Mouse (Mus musculus): Measurements from ENCODE around the gene Glcci1. TPM values are rescaled to one million over a fixed set of nuclear protein-coding genes. Genes with fewer than 3 reads are reported as not detected.
"Not testable (repeated sequence)": the region's sequence is repeated elsewhere in the genome, so short reads cannot be mapped to it uniquely, and the experiment has no call there.

Gene Glcci1
- polyA plus RNA-seq, 1 experiment from 2014 or later = 17.6 TPM

DNA sequence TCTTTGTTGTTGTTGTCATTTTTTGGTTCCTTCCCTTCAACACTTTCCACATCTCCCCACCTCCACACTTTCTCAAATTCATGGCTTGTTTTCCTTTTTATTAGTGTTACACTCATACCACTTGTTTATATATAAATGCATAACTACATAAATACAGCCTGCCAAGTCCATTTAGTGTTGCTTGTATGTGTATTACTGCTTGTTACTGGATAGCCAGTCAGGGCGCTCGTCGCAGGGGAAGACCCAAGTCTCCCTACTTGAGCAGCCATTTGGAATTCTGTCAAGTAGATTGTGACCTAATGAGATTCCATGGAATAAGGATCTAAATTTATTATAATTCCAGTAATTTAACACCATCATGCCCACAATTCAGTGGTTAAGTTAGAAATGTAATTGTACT, 10.3 kb downstream of the Glcci1 start:
- Histone ChIP-seq H3K27me3 (ENCODE audit: control insufficient read depth, insufficient read depth, low read length) (no peaks in the 10 kb centered on the region), H3K4me2 (replicated peaks; ENCODE audit: low read depth, low read length) (no peak overlapping the region), H3K27ac (ENCODE audit: low read depth, low read length) (no peak overlapping the region), H3K36me3 (ENCODE audit: control insufficient read depth, insufficient read depth, low read length) (no peaks in the 10 kb centered on the region), H3K4me1 (ENCODE audit: control insufficient read depth, insufficient read depth, low read length) (no peaks in the 10 kb centered on the region), H3K9ac (ENCODE audit: low read depth, low read length) (no peak overlapping the region), H3K9me3 (ENCODE audit: control insufficient read depth, low read length) (no peaks in the 10 kb centered on the region), H3K4me3 (ENCODE audit: low read length) (no peak overlapping the region)
- no peak for ATAC-seq (ENCODE audit: low FRiP score, low TSS enrichment)
- 83% methylated on average over 3 of the region's 3 CpGs for WGBS

DNA sequence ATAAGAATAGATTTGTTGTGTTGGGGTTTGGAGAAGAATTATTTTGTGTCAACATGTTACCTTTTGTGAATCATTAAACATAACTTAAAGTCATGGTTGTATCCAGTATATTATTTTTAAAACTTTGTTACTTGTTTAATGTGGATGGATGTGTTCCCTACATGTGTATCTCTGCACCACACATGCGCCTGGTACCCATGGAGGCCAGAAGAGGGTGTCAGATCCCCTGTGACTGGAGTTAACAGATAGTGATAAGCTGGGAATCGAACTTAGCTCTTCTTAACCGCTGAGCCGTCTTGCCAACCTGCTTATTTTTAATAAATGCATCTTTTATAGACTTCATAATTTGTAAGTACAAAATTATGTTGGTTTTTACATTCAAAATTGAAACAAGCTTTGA, 11.8 kb downstream of the Glcci1 start:
- 93% methylated on average over 4 of the region's 4 CpGs for WGBS
- H3K27me3 ChIP-seq (ENCODE audit: control insufficient read depth, insufficient read depth, low read length) = no peaks in the 10 kb centered on the region
- no peak overlapping the region for H3K4me3 ChIP-seq (ENCODE audit: low read length)
- H3K9me3 ChIP-seq (ENCODE audit: control insufficient read depth, low read length) = no peaks in the 10 kb centered on the region
- no peaks in the 10 kb centered on the region for H3K36me3 ChIP-seq (ENCODE audit: control insufficient read depth, insufficient read depth, low read length)
- H3K4me1 ChIP-seq (ENCODE audit: control insufficient read depth, insufficient read depth, low read length) = no peaks in the 10 kb centered on the region
- ATAC-seq (ENCODE audit: low FRiP score, low TSS enrichment) = no peak
- no peak overlapping the region for H3K9ac ChIP-seq (ENCODE audit: low read depth, low read length)
- no peak overlapping the region for H3K27ac ChIP-seq (ENCODE audit: low read depth, low read length)
- H3K4me2 ChIP-seq (replicated peaks; ENCODE audit: low read depth, low read length) = no peak overlapping the region

DNA sequence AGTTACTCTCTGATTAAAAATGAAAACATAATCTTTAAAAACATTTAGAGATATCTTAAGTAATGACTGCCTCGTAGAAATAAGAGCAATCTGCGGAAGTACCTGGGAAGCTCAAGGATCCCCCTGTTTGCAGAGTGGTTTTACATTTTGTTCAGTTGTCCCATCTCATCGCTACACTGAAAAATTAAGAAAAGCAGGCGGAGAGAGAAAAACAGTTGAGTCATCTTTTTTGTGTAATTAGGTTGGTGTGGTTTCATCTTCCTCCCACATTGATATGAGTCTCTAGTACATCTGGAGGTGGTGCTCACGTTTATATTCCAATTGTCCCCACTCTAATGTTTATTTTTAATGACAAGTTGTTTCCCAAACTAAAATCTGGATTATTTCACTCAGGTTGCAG, 15.3 kb downstream of the Glcci1 start:
- WGBS = 86% methylated on average over 5 of the region's 5 CpGs
- Histone ChIP-seq H3K4me1 (ENCODE audit: control insufficient read depth, insufficient read depth, low read length) (no peaks in the 10 kb centered on the region), H3K36me3 (ENCODE audit: control insufficient read depth, insufficient read depth, low read length) (no peaks in the 10 kb centered on the region), H3K4me2 (replicated peaks; ENCODE audit: low read depth, low read length) (no peak overlapping the region), H3K27ac (ENCODE audit: low read depth, low read length) (no peak overlapping the region), H3K4me3 (ENCODE audit: low read length) (no peak overlapping the region), H3K9me3 (ENCODE audit: control insufficient read depth, low read length) (no peaks in the 10 kb centered on the region), H3K27me3 (ENCODE audit: control insufficient read depth, insufficient read depth, low read length) (no peaks in the 10 kb centered on the region), H3K9ac (ENCODE audit: low read depth, low read length) (no peak overlapping the region)
- ATAC-seq (ENCODE audit: low FRiP score, low TSS enrichment) = no peak

DNA sequence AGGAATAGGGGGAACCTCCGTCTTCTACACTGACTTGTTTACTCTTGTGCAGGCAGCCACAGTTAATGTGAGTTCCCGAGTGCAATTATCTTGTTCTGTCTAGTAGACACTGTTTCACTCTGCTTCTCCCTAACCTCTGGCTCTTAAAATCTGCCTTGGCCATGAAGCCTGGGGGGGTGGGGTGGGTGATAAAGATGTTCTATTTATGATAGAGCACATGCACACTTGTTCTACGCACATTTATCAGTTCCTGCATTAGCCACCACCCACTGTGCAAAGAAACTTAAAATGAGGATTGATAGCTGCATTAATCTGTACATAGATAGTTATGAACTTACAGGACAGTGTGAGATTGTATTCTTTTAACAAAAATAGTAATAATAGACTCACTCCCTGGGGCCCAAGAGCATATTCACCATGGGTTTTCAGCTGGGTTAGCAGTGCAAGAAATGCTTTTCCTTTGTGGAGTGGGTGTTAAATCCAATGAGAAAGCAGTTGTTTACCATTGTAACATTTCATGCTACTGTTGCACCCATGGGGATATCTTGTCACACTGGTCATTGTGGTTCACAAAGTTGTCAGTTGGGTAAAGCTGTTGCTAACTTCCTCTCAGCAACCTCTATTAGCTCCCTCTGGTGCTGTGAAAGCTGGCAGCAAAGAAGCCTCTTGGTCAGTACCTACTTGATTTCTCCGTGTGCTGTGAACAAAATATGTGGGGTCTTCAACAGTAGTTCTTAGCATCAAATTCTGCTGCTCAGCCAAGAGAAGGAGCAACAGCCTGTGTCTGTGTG, 21.9 kb downstream of the Glcci1 start:
- H3K4me1 ChIP-seq (ENCODE audit: control insufficient read depth, insufficient read depth, low read length) = no peaks in the 10 kb centered on the region
- H3K9me3 ChIP-seq (ENCODE audit: control insufficient read depth, low read length) = no peaks in the 10 kb centered on the region
- no peak overlapping the region for H3K4me2 ChIP-seq (replicated peaks; ENCODE audit: low read depth, low read length)
- no peaks in the 10 kb centered on the region for H3K36me3 ChIP-seq (ENCODE audit: control insufficient read depth, insufficient read depth, low read length)
- no peak overlapping the region for H3K27ac ChIP-seq (ENCODE audit: low read depth, low read length)
- no peak for ATAC-seq (ENCODE audit: low FRiP score, low TSS enrichment)
- 82% methylated on average over 4 of the region's 4 CpGs for WGBS
- H3K27me3 ChIP-seq (ENCODE audit: control insufficient read depth, insufficient read depth, low read length) = no peaks in the 10 kb centered on the region
- H3K4me3 ChIP-seq (ENCODE audit: low read length) = no peak overlapping the region
- H3K9ac ChIP-seq (ENCODE audit: low read depth, low read length) = no peak overlapping the region

DNA sequence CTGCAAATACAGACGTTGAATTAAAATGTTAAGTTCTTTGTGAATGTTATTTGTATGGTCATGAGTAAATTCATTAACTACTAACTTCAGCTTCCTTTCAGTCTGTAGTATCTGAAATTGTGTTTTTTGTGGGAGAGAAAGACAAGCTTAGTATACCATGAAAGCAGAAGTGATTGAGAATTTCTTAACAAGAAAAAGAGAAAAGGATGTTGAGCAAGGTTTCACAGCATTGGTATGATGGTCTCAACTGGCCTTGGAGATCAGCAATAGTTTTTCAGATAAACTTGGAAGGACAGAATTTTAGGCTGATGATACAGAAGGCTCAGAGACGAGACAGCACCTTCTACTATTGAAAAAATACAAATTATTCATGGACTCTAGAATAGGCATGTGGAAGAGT, 27.5 kb downstream of the Glcci1 start:
- Histone ChIP-seq H3K27ac (ENCODE audit: low read depth, low read length) (no peak overlapping the region), H3K9me3 (ENCODE audit: control insufficient read depth, low read length) (no peaks in the 10 kb centered on the region), H3K36me3 (ENCODE audit: control insufficient read depth, insufficient read depth, low read length) (no peaks in the 10 kb centered on the region), H3K9ac (ENCODE audit: low read depth, low read length) (no peak overlapping the region), H3K4me3 (ENCODE audit: low read length) (no peak overlapping the region), H3K27me3 (ENCODE audit: control insufficient read depth, insufficient read depth, low read length) (no peaks in the 10 kb centered on the region), H3K4me1 (ENCODE audit: control insufficient read depth, insufficient read depth, low read length) (no peaks in the 10 kb centered on the region), H3K4me2 (replicated peaks; ENCODE audit: low read depth, low read length) (no peak overlapping the region)
- no peak for ATAC-seq (ENCODE audit: low FRiP score, low TSS enrichment)
- WGBS = 86% methylated on average over 2 of the region's 2 CpGs

DNA sequence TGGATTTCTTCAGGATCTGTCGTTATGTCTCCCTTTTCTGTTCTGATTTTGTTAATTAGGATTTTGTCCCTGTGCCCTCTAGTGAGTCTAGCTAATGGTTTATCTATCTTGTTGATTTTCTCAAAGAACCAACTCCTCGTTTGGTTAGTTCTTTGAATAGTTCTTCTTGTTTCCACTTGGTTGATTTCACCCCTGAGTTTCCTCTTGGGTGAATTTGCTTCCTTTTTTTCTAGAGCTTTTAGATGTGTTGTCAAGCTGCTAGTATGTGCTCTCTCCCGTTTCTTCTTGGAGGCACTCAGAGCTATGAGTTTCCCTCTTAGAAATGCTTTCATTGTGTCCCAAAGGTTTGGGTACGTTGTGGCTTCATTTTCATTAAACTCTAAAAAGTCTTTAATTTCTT, 32.1 kb downstream of the Glcci1 start:
- ATAC-seq (ENCODE audit: low FRiP score, low TSS enrichment); H3K36me3 ChIP-seq (ENCODE audit: control insufficient read depth, insufficient read depth, low read length): not testable (repeated sequence)
- WGBS = 81% methylated on average over 3 of the region's 4 CpGs

DNA sequence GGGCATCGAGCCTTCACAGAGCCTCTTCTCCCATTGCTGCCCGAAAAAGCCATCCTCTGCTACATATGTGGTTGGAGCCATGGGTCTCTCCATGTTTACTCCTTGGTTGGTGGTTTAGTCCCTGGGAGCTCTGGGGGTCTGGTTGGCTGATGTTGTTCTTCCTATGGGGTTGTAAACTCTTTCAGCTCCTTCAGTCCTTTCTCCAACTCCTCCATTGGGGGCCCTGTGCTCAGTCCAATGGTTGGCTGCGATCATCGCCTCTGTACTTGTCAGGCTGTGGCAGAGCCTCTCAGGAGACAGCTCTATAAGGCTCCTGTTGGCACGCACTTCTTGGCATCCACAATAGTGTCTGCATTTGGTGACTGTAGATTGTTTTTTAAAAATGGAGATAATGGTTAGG, 35.4 kb downstream of the Glcci1 start:
- no peak overlapping the region for H3K27ac ChIP-seq (ENCODE audit: low read depth, low read length)
- WGBS = 91% methylated on average over 5 of the region's 5 CpGs
- H3K4me2 ChIP-seq (replicated peaks; ENCODE audit: low read depth, low read length) = no peak overlapping the region
- no peaks in the 10 kb centered on the region for H3K27me3 ChIP-seq (ENCODE audit: control insufficient read depth, insufficient read depth, low read length)
- no peak overlapping the region for H3K9ac ChIP-seq (ENCODE audit: low read depth, low read length)
- no peaks in the 10 kb centered on the region for H3K36me3 ChIP-seq (ENCODE audit: control insufficient read depth, insufficient read depth, low read length)
- no peak for ATAC-seq (ENCODE audit: low FRiP score, low TSS enrichment)
- no peak overlapping the region for H3K4me3 ChIP-seq (ENCODE audit: low read length)
- no peaks in the 10 kb centered on the region for H3K4me1 ChIP-seq (ENCODE audit: control insufficient read depth, insufficient read depth, low read length)
- no peaks in the 10 kb centered on the region for H3K9me3 ChIP-seq (ENCODE audit: control insufficient read depth, low read length)

More for the DNA sequence above, 32.1 kb downstream of the Glcci1 start:
- not testable (repeated sequence) for H3K9me3 ChIP-seq (ENCODE audit: control insufficient read depth, low read length); H3K4me2 ChIP-seq (replicated peaks; ENCODE audit: low read depth, low read length); H3K4me3 ChIP-seq (ENCODE audit: low read length); H3K27ac ChIP-seq (ENCODE audit: low read depth, low read length); H3K9ac ChIP-seq (ENCODE audit: low read depth, low read length); H3K27me3 ChIP-seq (ENCODE audit: control insufficient read depth, insufficient read depth, low read length); H3K4me1 ChIP-seq (ENCODE audit: control insufficient read depth, insufficient read depth, low read length)

DNA sequence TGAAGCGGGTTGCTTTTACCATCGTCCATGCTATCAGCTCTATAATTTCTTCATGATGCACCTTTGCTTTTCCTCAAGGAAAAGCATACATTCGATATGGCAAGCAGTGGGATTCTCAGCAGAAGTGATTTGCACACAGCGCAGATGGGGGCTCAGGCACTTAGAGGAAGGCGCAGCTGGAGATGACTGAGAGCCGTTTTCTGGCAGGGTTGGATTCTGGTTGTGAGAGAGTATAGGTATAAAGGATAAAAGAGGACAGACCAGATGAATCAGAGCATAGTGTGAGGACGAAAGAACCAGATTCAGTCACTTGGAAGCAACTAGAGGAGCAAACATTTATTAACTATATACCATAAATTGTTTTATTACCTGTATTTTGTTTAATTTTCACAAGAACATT, 36.4 kb downstream of the Glcci1 start:
- no peaks in the 10 kb centered on the region for H3K27me3 ChIP-seq (ENCODE audit: control insufficient read depth, insufficient read depth, low read length)
- H3K4me2 ChIP-seq (replicated peaks; ENCODE audit: low read depth, low read length) = no peak overlapping the region
- no peaks in the 10 kb centered on the region for H3K4me1 ChIP-seq (ENCODE audit: control insufficient read depth, insufficient read depth, low read length)
- H3K4me3 ChIP-seq (ENCODE audit: low read length) = no peak overlapping the region
- no peak overlapping the region for H3K9ac ChIP-seq (ENCODE audit: low read depth, low read length)
- H3K9me3 ChIP-seq (ENCODE audit: control insufficient read depth, low read length) = no peaks in the 10 kb centered on the region
- WGBS = 94% methylated on average over 7 of the region's 7 CpGs
- no peak overlapping the region for H3K27ac ChIP-seq (ENCODE audit: low read depth, low read length)
- no peak for ATAC-seq (ENCODE audit: low FRiP score, low TSS enrichment)
- no peaks in the 10 kb centered on the region for H3K36me3 ChIP-seq (ENCODE audit: control insufficient read depth, insufficient read depth, low read length)

DNA sequence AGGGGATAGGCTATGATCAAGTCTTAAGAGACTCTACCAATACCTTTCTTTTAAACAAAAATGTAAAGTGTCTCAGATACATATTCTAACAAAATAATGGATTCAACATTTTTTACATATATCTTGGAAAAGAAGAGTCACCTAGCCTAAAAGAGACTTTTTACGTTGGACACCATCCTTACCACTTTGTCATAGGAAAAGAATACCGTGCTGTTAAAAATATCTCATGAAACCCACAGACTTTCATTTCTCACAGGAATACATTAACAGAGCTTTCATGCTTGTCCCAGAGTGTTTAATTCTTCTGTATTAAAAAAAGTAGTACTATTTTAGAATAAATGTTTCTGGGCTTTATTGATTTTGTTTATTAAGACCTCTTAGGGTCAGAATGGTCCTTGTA, 41.8 kb downstream of the Glcci1 start:
- H3K4me3 ChIP-seq (ENCODE audit: low read length) = no peak overlapping the region
- no peak overlapping the region for H3K4me2 ChIP-seq (replicated peaks; ENCODE audit: low read depth, low read length)
- ATAC-seq (ENCODE audit: low FRiP score, low TSS enrichment) = no peak
- H3K9me3 ChIP-seq (ENCODE audit: control insufficient read depth, low read length) = no peaks in the 10 kb centered on the region
- H3K27me3 ChIP-seq (ENCODE audit: control insufficient read depth, insufficient read depth, low read length) = no peaks in the 10 kb centered on the region
- no peak overlapping the region for H3K9ac ChIP-seq (ENCODE audit: low read depth, low read length)
- WGBS = 93% methylated on average over 2 of the region's 2 CpGs
- H3K36me3 ChIP-seq (ENCODE audit: control insufficient read depth, insufficient read depth, low read length) = no peaks in the 10 kb centered on the region
- no peaks in the 10 kb centered on the region for H3K4me1 ChIP-seq (ENCODE audit: control insufficient read depth, insufficient read depth, low read length)
- no peak overlapping the region for H3K27ac ChIP-seq (ENCODE audit: low read depth, low read length)
